Mouse (Mus musculus) midbrain, embryonic 10.5 days (tissue): ENCODE data around the gene Pigr. TPM values are rescaled to one million over a fixed set of nuclear protein-coding genes. Genes with fewer than 3 reads are reported as not detected.

Source experiments
- polyA plus RNA-seq: library from polyadenylated mRNA; unstranded; fragments of >200 nt; fragmentation: Nextera tagmentation; extraction: Ambion mirVana; gene quantifications from 2 replicates; pipeline ENCODE4 v1.2.1, GENCODE M21; 2016

The Pigr gene
- polyA plus RNA-seq, 1 experiment from 2014 or later = not detected

Other genes with a start within 250 kb of the Pigr start
- not detected in 2 replicates for gene Zp3r, start 197.1 kb upstream of the Pigr start, polyA plus RNA-seq
- gene C4bp, start 165.1 kb upstream of the Pigr start, polyA plus RNA-seq = 0.14 TPM in 1 of 2 replicates, not detected in the other
- not detected in 2 replicates for gene Gm29427, start 110.9 kb upstream of the Pigr start, polyA plus RNA-seq
- gene Yod1, start 109.4 kb upstream of the Pigr start, polyA plus RNA-seq = 11.5 and 16.6 TPM in 2 replicates
- gene Pfkfb2, start 97.4 kb upstream of the Pigr start, polyA plus RNA-seq = 5.5 and 8.1 TPM in 2 replicates
- 0.42 TPM in 2 replicates for gene AA986860, start 94.7 kb upstream of the Pigr start, polyA plus RNA-seq
- gene Fcamr, start 25.8 kb upstream of the Pigr start, polyA plus RNA-seq = not detected in 2 replicates
- gene Fcmr, start 39.0 kb downstream of the Pigr start, polyA plus RNA-seq = not detected in 2 replicates
- gene Il24, start 60.8 kb downstream of the Pigr start, polyA plus RNA-seq = not detected in 2 replicates
- gene Il20, start 84.8 kb downstream of the Pigr start, polyA plus RNA-seq = not detected in 2 replicates
- gene Il19, start 113.4 kb downstream of the Pigr start, polyA plus RNA-seq = 0.14 TPM in 1 of 2 replicates, not detected in the other
- not detected in 2 replicates for gene Il10, start 193.2 kb downstream of the Pigr start, polyA plus RNA-seq